Mouse (Mus musculus): ENCODE data around the gene Msl2.

- TF ChIP-seq CTCF (IDR thresholded peaks at IDR 0.05; ENCODE audit: low read depth, low read length) (no peak), POLR2A (IDR thresholded peaks at IDR 0.05; ENCODE audit: insufficient read depth, low read length) (peak; percentile 76), EP300 (IDR thresholded peaks at IDR 0.05; ENCODE audit: insufficient read depth, low read depth, low read length) (0 out of 2 replicates have a peak, but pooled peaks have one; percentile 50)
These were observed 39.3 kb upstream of the Msl2 start, which contains the start of gene Pccb for GRCm38 (mm10) chr9:101034448-101035098.
